Mouse (Mus musculus) spleen, adult 2 months (tissue): ENCODE measurements around the gene Pacrg. TPM values are rescaled to one million over a fixed set of nuclear protein-coding genes. Genes with fewer than 3 reads are reported as not detected.

Source experiments
- DNase-seq, 2 experiments: peaks; one replicate each; pipeline versions ENCODE4 v3.0.0 to v3.0.0-alpha.2; 2012 to 2021; ENCODE audit warnings: low spot score in 2 of 2, low read depth in 1 of 2
- H3K27ac ChIP-seq: fragments of 200-500 bp; 2 replicates; pipeline ENCODE4 v1.5.1; 2012; ENCODE audit warnings: low read length, inconsistent platforms; ENCODE audit not compliant: insufficient read depth
- H3K27me3 ChIP-seq: fragments of 200-500 bp; 2 replicates; pipeline ENCODE4 v1.6.1; 2012; ENCODE audit warnings: mild to moderate bottlenecking, moderate library complexity, low read length, inconsistent platforms; ENCODE audit not compliant: control insufficient read depth, insufficient read depth
- H3K36me3 ChIP-seq: fragments of 200-500 bp; 2 replicates; pipeline ENCODE4 v1.6.1; 2012; ENCODE audit warnings: mild to moderate bottlenecking, low read length, inconsistent platforms; ENCODE audit not compliant: control insufficient read depth, insufficient read depth
- H3K4me1 ChIP-seq: fragments of 200-500 bp; 2 replicates; pipeline ENCODE4 v1.6.1; 2011; ENCODE audit warnings: inconsistent platforms; ENCODE audit not compliant: control insufficient read depth, insufficient read depth, insufficient read length
- H3K4me3 ChIP-seq: fragments of 200-500 bp; 2 replicates; pipeline ENCODE4 v1.5.1; 2011; ENCODE audit warnings: mild to moderate bottlenecking, inconsistent platforms; ENCODE audit not compliant: insufficient read depth, insufficient read length; ENCODE audit errors: extremely low read depth
- CTCF ChIP-seq: fragments of 200-500 bp; IDR thresholded peaks from 2 replicates; pipeline ENCODE4 v1.5.1; 2011; ENCODE audit warnings: mild to moderate bottlenecking, inconsistent platforms; ENCODE audit not compliant: insufficient read depth, insufficient read length, insufficient replicate concordance; ENCODE audit errors: extremely low read depth
- POLR2A ChIP-seq: fragments of 200-500 bp; IDR thresholded peaks from 2 replicates; pipeline ENCODE4 v1.6.1; 2011; ENCODE audit warnings: low read depth, low read length, inconsistent platforms
- WGBS: fragments of 180-500 bp; shearing (Covaris S2); methylation state at CpG from one replicate; pipeline ENCODE4 v1.1.7; 2018; 5-methylcytosine and 5-hydroxymethylcytosine counted together
- polyA plus RNA-seq: library from polyadenylated mRNA; depleted of rRNA; stranded (reverse); fragments of >200 nt; gene quantifications from 2 replicates; pipeline ENCODE4 v1.2.3, GENCODE M21; 2012

Gene Pacrg
- polyA plus RNA-seq, 1 experiment: not detected

GRCm38 (mm10) chr17:10627476-10627875 lies 212.6 kb downstream of the Pacrg start:
- 90% methylated on average over 2 of the region's 2 CpGs for WGBS
- TF ChIP-seq CTCF: no peak
- TF ChIP-seq POLR2A: no peak
- H3K27ac ChIP-seq: no peak overlapping the region
- H3K4me3 ChIP-seq: no peak overlapping the region
- no peaks in the 10 kb centered on the region for H3K36me3 ChIP-seq
- no peaks in the 10 kb centered on the region for H3K27me3 ChIP-seq
- DNase-seq: no peak
- no peaks in the 10 kb centered on the region for H3K4me1 ChIP-seq

- Histone ChIP-seq H3K27ac (no peak overlapping the region), H3K36me3 (no peaks in the 10 kb centered on the region)
- no peak for TF ChIP-seq POLR2A
- no peak for TF ChIP-seq CTCF
These were observed 213.6 kb downstream of the Pacrg start for GRCm38 (mm10) chr17:10626299-10627095.

DNA sequence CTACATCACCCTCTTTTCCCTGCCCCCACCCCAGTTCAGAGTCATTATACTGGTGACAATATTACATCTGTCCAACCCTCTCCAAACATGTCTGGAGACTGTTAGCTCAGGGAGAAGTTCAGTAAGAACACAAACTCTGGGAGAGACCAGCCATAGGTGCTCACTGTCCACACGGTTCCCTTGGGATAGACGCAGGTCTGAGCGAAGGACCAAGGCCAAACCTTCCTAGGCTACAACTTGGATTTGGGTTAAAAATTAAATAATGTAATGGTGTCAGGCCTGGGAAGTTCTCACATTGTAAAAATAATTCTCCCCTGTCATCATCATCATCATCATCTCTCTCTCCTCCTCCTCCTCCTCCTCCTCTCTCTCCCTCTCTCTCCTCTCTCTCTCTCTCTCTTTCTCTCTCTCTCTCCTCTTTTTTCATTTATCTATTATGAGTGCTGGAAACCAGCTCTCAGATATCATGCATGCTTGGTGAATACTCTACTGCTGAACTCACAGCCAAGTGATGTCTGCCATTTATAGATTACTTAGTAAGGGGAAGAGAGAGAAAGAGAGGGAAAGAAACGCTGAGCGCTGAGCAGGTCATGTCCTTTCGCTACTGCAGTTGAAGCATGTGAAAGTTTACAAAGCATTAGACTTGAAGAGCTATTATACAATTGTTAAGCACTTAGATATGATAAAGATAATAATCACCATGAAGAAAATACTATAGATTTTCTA lies 215.2 kb downstream of the Pacrg start:
- no peaks in the 10 kb centered on the region for H3K4me1 ChIP-seq
- no peaks in the 10 kb centered on the region for H3K27me3 ChIP-seq
- no peak overlapping the region for H3K27ac ChIP-seq
- DNase-seq: no peak
- no peak overlapping the region for H3K4me3 ChIP-seq
- TF ChIP-seq CTCF: no peak
- TF ChIP-seq POLR2A: no peak
- H3K36me3 ChIP-seq: no peaks in the 10 kb centered on the region
- WGBS: 94% methylated on average over 6 of the region's 6 CpGs

More at GRCm38 (mm10) chr17:10626299-10627095, 213.6 kb downstream of the Pacrg start:
- no peaks in the 10 kb centered on the region for H3K4me1 ChIP-seq
- DNase-seq: no peak
- WGBS: 91% methylated on average over 13 of the region's 13 CpGs
- H3K27me3 ChIP-seq: no peaks in the 10 kb centered on the region
- no peak overlapping the region for H3K4me3 ChIP-seq

GRCm38 (mm10) chr17:10620621-10621020 lies 219.5 kb downstream of the Pacrg start:
- no peaks in the 10 kb centered on the region for H3K27me3 ChIP-seq
- no peak overlapping the region for H3K4me3 ChIP-seq
- no peak overlapping the region for H3K27ac ChIP-seq
- TF ChIP-seq CTCF: no peak
- no peak for TF ChIP-seq POLR2A
- H3K36me3 ChIP-seq: no peaks in the 10 kb centered on the region
- no peak for DNase-seq
- WGBS: 80% methylated on average over 2 of the region's 2 CpGs
- no peaks in the 10 kb centered on the region for H3K4me1 ChIP-seq

- Histone ChIP-seq H3K27me3 (no peaks in the 10 kb centered on the region), H3K27ac (no peak overlapping the region), H3K36me3 (no peaks in the 10 kb centered on the region), H3K4me3 (no peak overlapping the region), H3K4me1 (no peaks in the 10 kb centered on the region)
- no peak for DNase-seq
- 85% methylated on average over 3 of the region's 3 CpGs for WGBS
- TF ChIP-seq CTCF (no peak), POLR2A (no peak)
These were observed 220.2 kb downstream of the Pacrg start for GRCm38 (mm10) chr17:10619881-10620280.

- no peak overlapping the region for H3K27ac ChIP-seq
- no peak for DNase-seq
- WGBS: 82% methylated on average over 4 of the region's 4 CpGs
- no peaks in the 10 kb centered on the region for H3K4me1 ChIP-seq
- no peaks in the 10 kb centered on the region for H3K36me3 ChIP-seq
- H3K27me3 ChIP-seq: no peaks in the 10 kb centered on the region
- TF ChIP-seq CTCF (no peak), POLR2A (no peak)
- no peak overlapping the region for H3K4me3 ChIP-seq
These were observed 222.5 kb downstream of the Pacrg start for GRCm38 (mm10) chr17:10617656-10618055.

GRCm38 (mm10) chr17:10615611-10616010 lies 224.5 kb downstream of the Pacrg start:
- Histone ChIP-seq H3K4me1 (no peaks in the 10 kb centered on the region), H3K27me3 (no peaks in the 10 kb centered on the region), H3K4me3 (no peak overlapping the region), H3K27ac (no peak overlapping the region), H3K36me3 (no peaks in the 10 kb centered on the region)
- no peak for DNase-seq
- WGBS: 92% methylated on average over 7 of the region's 7 CpGs
- TF ChIP-seq POLR2A (no peak), CTCF (no peak)
